Mouse (Mus musculus) gastrocnemius, postnatal 4 days (tissue): ENCODE results near the gene Plch2. TPM values are rescaled to one million over a fixed set of nuclear protein-coding genes. Genes with fewer than 3 reads are reported as not detected.

ENCODE experiments used
- DNase-seq, 2 experiments: peaks; one replicate each; pipeline ENCODE4 v3.0.0; 2021 to 2022; ENCODE audit warnings: low spot score in 2 of 2, mixed read lengths in 2 of 2
- total RNA-seq, 2 experiments: library from RNA; stranded (reverse); gene quantifications; 2 replicates each; pipeline ENCODE4 v1.2.3; 2021

Plch2 gene
- total RNA-seq, 2 experiments from 2014 or later, result 0.15 to 0.29 TPM

DNA sequence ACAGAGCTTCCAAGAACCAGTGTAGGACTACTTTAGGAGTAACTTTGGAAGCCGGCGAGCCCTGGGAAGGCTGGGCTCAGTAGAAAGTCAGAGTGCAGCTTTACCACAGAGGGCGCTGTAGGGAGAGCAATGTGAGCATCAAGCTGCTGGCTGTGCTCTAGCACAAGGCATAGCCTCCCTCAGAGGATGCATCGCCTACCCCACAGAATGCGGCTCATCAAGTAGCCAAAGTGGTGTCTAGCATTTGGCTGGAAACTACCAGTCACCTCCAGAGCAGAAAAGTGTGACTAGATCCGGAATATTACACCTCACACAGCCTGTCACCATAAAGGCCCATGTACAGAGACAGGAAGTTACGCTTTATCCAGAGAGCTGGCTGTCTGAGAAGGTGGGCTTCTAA lies 120.8 kb downstream of the Plch2 start:
- DNase-seq, result no peak

DNA sequence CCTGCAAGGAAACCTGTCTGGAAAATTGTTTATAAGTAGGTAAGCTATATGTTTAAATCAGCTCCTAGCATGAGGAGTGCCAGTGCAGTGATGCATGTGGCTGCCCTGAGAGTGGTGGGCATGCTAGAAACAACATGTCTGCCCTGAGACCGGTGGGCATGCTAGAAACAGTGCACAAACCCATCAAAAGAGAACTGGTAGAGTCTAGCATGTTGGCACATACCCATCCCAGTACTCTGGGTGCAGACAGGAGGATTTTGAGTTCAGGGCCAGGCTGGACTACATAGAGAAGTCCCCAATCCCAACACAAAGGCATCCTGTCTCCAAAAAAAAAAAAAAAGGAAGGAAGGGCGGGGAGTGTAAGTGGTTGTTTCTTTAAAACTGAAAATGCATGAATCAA lies 121.8 kb downstream of the Plch2 start:
- DNase-seq, result no peak

DNA sequence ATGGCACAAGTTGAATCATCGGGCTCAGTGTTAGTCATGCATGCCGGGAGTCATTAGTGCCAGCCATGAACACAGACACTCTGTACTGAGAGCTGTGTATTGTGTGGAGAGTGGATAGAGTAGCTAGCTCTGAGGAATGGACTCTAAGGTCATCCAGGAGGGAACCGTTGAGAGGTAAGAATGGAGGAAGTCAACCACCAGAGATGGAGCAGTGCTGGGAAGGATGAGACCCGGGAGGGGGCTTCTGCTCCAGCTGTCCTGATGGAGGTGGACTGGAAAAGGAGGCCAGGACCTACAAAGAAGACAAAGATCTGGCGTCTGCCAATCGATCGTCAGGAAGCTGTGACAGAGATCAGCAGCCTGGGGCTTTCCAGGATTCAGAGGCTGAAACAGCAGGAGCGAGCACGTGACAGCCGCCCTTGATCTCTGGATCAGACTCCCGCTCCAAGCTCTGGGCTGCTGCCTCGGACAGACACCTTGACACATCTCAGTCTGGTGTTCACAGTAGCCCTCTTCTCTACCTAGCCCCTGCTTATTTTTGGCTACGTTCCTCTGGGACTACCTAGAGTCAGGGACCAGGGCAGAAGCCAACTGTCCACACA lies 123.2 kb downstream of the Plch2 start:
- DNase-seq, result no peak

Other genes starting within 250 kb of the Plch2 start
- under 1 TPM; 0.13 to 0.22 TPM for gene Ttc34, start 219.3 kb downstream of the Plch2 start, total RNA-seq
- under 1 TPM; 0.34 to 0.62 TPM for gene Mmel1, start 187.2 kb downstream of the Plch2 start, total RNA-seq
- 100 to 1,000 TPM; 100 to 112 TPM for gene Fam213b, start 157.6 kb downstream of the Plch2 start, total RNA-seq
- gene Tnfrsf14, start 128.2 kb downstream of the Plch2 start, total RNA-seq, result 1 to 10 TPM; 3.2 to 4.3 TPM
- gene Hes5, start 95.9 kb downstream of the Plch2 start, total RNA-seq, result under 1 TPM; 0.49 to 0.67 TPM
- gene Pank4, start 92.7 kb downstream of the Plch2 start, total RNA-seq, result 10 to 100 TPM; 27.4 to 29.9 TPM
- 10 to 100 TPM; 12.2 to 14.0 TPM for gene Pex10, start 10.2 kb upstream of the Plch2 start, total RNA-seq
- gene Rer1, start 29.6 kb upstream of the Plch2 start, total RNA-seq, result 10 to 100 TPM; 61.1 to 63.1 TPM
- 1 to 10 TPM; 3.9 to 4.4 TPM for gene Morn1, start 29.8 kb upstream of the Plch2 start, total RNA-seq
- 100 to 1,000 TPM; 133 to 138 TPM for gene Ski, start 165.8 kb upstream of the Plch2 start, total RNA-seq
- gene Faap20, start 193.0 kb upstream of the Plch2 start, total RNA-seq, result 10 to 100 TPM; 41.0 to 44.3 TPM